Mouse (Mus musculus) cerebellum, postnatal 25 days (tissue): ENCODE results near the gene Prr12.

ENCODE experiments used
- DNase-seq, 2 experiments: peaks; one replicate each; pipeline ENCODE4 v3.0.0; 2021; ENCODE audit warnings: mixed read lengths in 2 of 2

The Prr12 gene

GRCm38 (mm10) chr7:45077322-45077721, 24.6 kb upstream of the Prr12 start:
- no peak for DNase-seq

- no peak for DNase-seq
These were observed 23.8 kb upstream of the Prr12 start for GRCm38 (mm10) chr7:45076501-45076900.

GRCm38 (mm10) chr7:45075405-45075804, 22.7 kb upstream of the Prr12 start:
- DNase-seq = no peak

- DNase-seq = no peak
These were observed 21.3 kb upstream of the Prr12 start for GRCm38 (mm10) chr7:45073949-45074348.

GRCm38 (mm10) chr7:45073171-45073707, 20.6 kb upstream of the Prr12 start:
- DNase-seq = no peak

GRCm38 (mm10) chr7:45072230-45072629, 19.5 kb upstream of the Prr12 start:
- DNase-seq = no peak

- no peak for DNase-seq
These were observed 17.0 kb upstream of the Prr12 start for GRCm38 (mm10) chr7:45069671-45070070.

GRCm38 (mm10) chr7:45068000-45068318, 15.3 kb upstream of the Prr12 start:
- DNase-seq = peak in 1 of 2 experiments; percentile 65

- DNase-seq = no peak
These were observed 14.7 kb upstream of the Prr12 start for GRCm38 (mm10) chr7:45067190-45067999.

GRCm38 (mm10) chr7:45062239-45062835, 9.7 kb upstream of the Prr12 start, which contains the start of the genes Nosip and Prrg2:
TSS of gene Nosip (plus strand) at chr7:45062429.
TSS of gene Prrg2 (minus strand) at chr7:45062677.
- peak; percentile 94 to 95 for DNase-seq

- DNase-seq = peak in 1 of 2 experiments; percentile 55
These were observed 8.9 kb upstream of the Prr12 start for GRCm38 (mm10) chr7:45061532-45062075.

- no peak for DNase-seq
These were observed 8.0 kb upstream of the Prr12 start for GRCm38 (mm10) chr7:45060632-45061122.

GRCm38 (mm10) chr7:45058607-45059571, 6.2 kb upstream of the Prr12 start:
- DNase-seq = peak in 1 of 2 experiments; percentile 32

GRCm38 (mm10) chr7:45056972-45057348, 4.3 kb upstream of the Prr12 start:
- DNase-seq = no peak

- DNase-seq = no peak
These were observed 3.8 kb upstream of the Prr12 start for GRCm38 (mm10) chr7:45056329-45056971.

GRCm38 (mm10) chr7:45053931-45054510, 1.3 kb upstream of the Prr12 start:
- peak; percentile 90 to 93 for DNase-seq

- peak; percentile 82 to 83 for DNase-seq
These were observed 643 bp upstream of the Prr12 start for GRCm38 (mm10) chr7:45053117-45053930.

- peak; percentile 64 to 67 for DNase-seq
These were observed 360 bp downstream of the Prr12 start for GRCm38 (mm10) chr7:45052181-45052861.

GRCm38 (mm10) chr7:45051601-45051974, 1.1 kb downstream of the Prr12 start:
- no peak for DNase-seq
